Mouse (Mus musculus) liver, adult (tissue): Measurements from ENCODE around the gene Olfr648.

Experiments used
- GATA4 ChIP-seq: IDR thresholded peaks from 2 replicates; pipeline ENCODE4 v1.6.1; 2014; ENCODE audit warnings: mild to moderate bottlenecking, low read length; ENCODE audit not compliant: insufficient replicate concordance

Olfr648 gene

DNA sequence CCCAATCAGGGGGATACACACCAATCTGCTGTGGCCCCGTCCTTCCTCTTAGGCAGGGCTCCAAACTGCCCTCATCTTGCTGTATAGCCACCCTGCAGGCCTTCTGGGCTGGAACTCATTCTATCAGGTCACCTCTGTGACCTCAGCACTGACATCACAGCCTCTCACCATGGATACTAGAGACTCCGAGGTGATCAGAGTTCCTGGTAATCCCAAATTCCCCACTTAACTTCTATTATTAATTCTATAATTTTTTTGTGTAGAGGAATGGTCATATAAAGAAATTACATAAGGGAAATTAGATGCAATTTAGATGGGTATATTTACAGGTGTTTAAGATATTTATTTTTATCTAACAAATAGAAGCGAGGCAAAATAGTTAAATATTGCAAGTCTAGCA, 40.0 kb downstream of the Olfr648 start, which contains the start of gene Ubqln3:
Gene Ubqln3, minus strand, starts transcription at position 101 of the 400 bp plus-strand sequence.
- TF ChIP-seq GATA4: no peak

DNA sequence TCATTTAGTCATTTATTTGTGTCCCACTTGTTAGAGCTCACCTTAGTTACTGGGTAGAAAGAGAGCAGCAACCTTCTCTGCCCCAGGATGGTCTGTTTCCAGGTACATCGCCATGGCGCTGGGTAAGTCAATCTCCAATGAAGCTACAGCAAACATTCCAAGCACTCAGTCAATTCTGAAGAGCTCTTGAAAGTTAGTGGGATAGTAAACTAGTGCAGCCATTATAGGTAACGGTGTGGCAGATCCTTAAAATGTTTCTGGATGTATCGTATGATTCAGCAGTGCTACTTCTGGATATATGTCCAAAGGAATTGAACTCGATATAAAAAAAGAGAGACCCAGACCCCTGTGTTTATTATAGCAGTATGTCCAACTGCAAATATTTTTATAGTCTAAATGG, 45.9 kb downstream of the Olfr648 start, which contains the start of gene Olfr643:
Gene Olfr643, minus strand, starts transcription at position 101 of the 400 bp plus-strand sequence.
- TF ChIP-seq GATA4: no peak

DNA sequence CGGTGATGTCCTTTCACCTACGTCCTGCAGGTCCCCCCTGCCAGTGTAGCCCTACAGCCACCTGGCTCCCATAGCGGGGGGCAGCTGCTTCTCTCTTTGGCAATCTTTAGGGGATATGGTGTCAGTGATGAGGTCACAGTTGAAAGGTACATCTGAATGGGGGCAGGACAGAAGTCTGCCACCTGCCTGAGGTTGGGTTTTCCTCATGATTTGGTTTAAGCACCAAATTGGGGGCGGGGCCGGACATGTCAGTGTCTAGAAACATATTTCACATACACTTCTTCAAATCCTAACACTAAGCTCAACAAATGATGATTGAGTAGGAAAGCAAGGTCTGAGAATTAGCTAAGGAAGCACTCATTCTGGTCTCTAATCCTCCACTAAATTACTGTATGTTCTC, 53.5 kb downstream of the Olfr648 start, which contains the start of gene Ubqln5:
Gene Ubqln5, minus strand, starts transcription at position 101 of the 400 bp plus-strand sequence.
- TF ChIP-seq GATA4: no peak
